In genomic region chr14:20179080-20179479, GRCm38 (mm10) we compare ENCODE assay signal across 9 mouse cellular contexts. TPM values are rescaled to one million over a fixed set of nuclear protein-coding genes. Genes with fewer than 3 reads are reported as not detected.
DNase-seq lines count a peak whose midpoint lies in the region; ATAC-seq and TF ChIP-seq lines count a peak whose summit lies in the region.
"Had no signal": no experiment of that assay in that cellular context is flagged by ENCODE, and none has a peak within 500 bp of the region (broad histone marks: within the 10 kb centered on the region; RNA-seq: fewer than 3 reads in every experiment).

No protein-coding gene starts in this region.

- peaks cover 44% of the 10 kb centered on the region for H3K36me3 ChIP-seq in erythroblast, embryonic 14.5 days (ENCODE audit: control insufficient read depth)
- H3K36me3 ChIP-seq in lung, embryonic 16.5 days (ENCODE audit: control insufficient read depth, insufficient read depth, low read length), result no peaks in the 10 kb centered on the region
- H3K36me3 ChIP-seq in myocyte (ENCODE audit: control insufficient read depth, insufficient read depth), result no peaks in the 10 kb centered on the region

- no peaks in the 10 kb centered on the region for H3K9me3 ChIP-seq in erythroblast, embryonic 14.5 days (ENCODE audit: control insufficient read depth, low read length)
- no peaks in the 10 kb centered on the region for H3K9me3 ChIP-seq in lung, embryonic 16.5 days (ENCODE audit: control insufficient read depth, low read length)

- peak overlapping the region; percentile 10 for H3K27ac ChIP-seq in lung, embryonic 16.5 days (ENCODE audit: low read length)

- peak overlapping the region; percentile 81 for H3K4me2 ChIP-seq in lung, embryonic 16.5 days (ENCODE audit: low read depth, low read length)
- peak overlapping the region; percentile 99 for H3K4me2 ChIP-seq in myocyte (ENCODE audit: low read depth)

- 29% methylated on average over 3 of the region's 3 CpGs for WGBS in lung, embryonic 16.5 days

- peak overlapping the region; percentile 95 for H3K4me3 ChIP-seq in erythroblast, embryonic 14.5 days (replicated peaks)
- H3K4me3 ChIP-seq in lung, embryonic 16.5 days (ENCODE audit: low read length), result peak overlapping the region; percentile 62
- peak overlapping the region; percentile 75 for H3K4me3 ChIP-seq in myocyte

- TF ChIP-seq POLR2A in myocyte (IDR thresholded peaks at IDR 0.05; ENCODE audit: insufficient read length, low read depth), result no peak

- ATAC-seq in erythroblast, adult 5-6 weeks (replicated peaks; ENCODE audit: low FRiP score, poor library complexity, severe bottlenecking), result no peak
- no peak for ATAC-seq in lung, embryonic 16.5 days (ENCODE audit: low read depth)
- 0 out of 2 replicates have a peak, but pooled peaks have one; percentile 18 for ATAC-seq in granulocyte monocyte progenitor cell, adult 5-6 weeks (replicated peaks; ENCODE audit: poor library complexity, severe bottlenecking)

- DNase-seq in lung, postnatal 4 days, result no peak
- no peak for DNase-seq in layer of hippocampus, postnatal 14 days (ENCODE audit: low spot score in 2 of 2)
- DNase-seq in right cerebral cortex, postnatal 36 days (ENCODE audit: low spot score in 2 of 2), result no peak
- DNase-seq: adrenal gland, postnatal 10 days had no signal

- peak overlapping the region; percentile 50; the same call in 1 of the 2 replicates for H3K9ac ChIP-seq in lung, embryonic 16.5 days (ENCODE audit: low read length)

- no peak overlapping the region for H3ac ChIP-seq in myocyte (ENCODE audit: control insufficient read depth, insufficient read length)

- H3K27me3 ChIP-seq in erythroblast, embryonic 14.5 days (ENCODE audit: control insufficient read depth), result no peaks in the 10 kb centered on the region
- no peaks in the 10 kb centered on the region for H3K27me3 ChIP-seq in lung, embryonic 16.5 days (ENCODE audit: control insufficient read depth, insufficient read depth, low read depth, low read length)
- no peaks in the 10 kb centered on the region for H3K27me3 ChIP-seq in myocyte (ENCODE audit: control insufficient read depth, insufficient read depth, insufficient read length)

- H3K4me1 ChIP-seq in erythroblast, embryonic 14.5 days (ENCODE audit: control insufficient read depth), result peaks cover 74% of the 10 kb centered on the region
- H3K4me1 ChIP-seq in lung, embryonic 16.5 days (replicated peaks; ENCODE audit: control insufficient read depth, insufficient read depth, low read length), result peaks cover 36% of the 10 kb centered on the region

- H3K79me2 ChIP-seq in myocyte (ENCODE audit: control insufficient read depth, insufficient read depth), result peaks cover 54% of the 10 kb centered on the region

TF ChIP-seq in myocyte, 11 proteins besides CTCF, POLR2A, EP300 and RAD21:
- TF ChIP-seq MYOD1 (IDR thresholded peaks at IDR 0.05; ENCODE audit: control insufficient read depth in 1 of 3, insufficient read length in 2 of 3, low read depth in 2 of 3) (no peak), E2F4 (IDR thresholded peaks at IDR 0.05; ENCODE audit: insufficient read depth) (no peak), USF1 (IDR thresholded peaks at IDR 0.05; ENCODE audit: low read depth) (no peak), CEBPB (IDR thresholded peaks at IDR 0.05; ENCODE audit: insufficient read depth, poor library complexity, severe bottlenecking) (no peak), MYOG (IDR thresholded peaks at IDR 0.05; ENCODE audit: control insufficient read depth in 1 of 3, insufficient read depth in 1 of 3, insufficient read length in 2 of 3, low read depth in 2 of 3) (no peak), POLR2AphosphoS2 (IDR thresholded peaks at IDR 0.05; ENCODE audit: insufficient read length, low read depth) (no peak), SRF (IDR thresholded peaks at IDR 0.05; ENCODE audit: control insufficient read depth, insufficient read length, low read depth) (no peak), TCF3 (IDR thresholded peaks at IDR 0.05; ENCODE audit: insufficient read length, low read depth) (no peak), MAX (IDR thresholded peaks at IDR 0.05; ENCODE audit: low read depth) (no peak), TCF12 (IDR thresholded peaks at IDR 0.05; ENCODE audit: insufficient read depth, poor library complexity, severe bottlenecking) (no peak), REST (IDR thresholded peaks at IDR 0.05; ENCODE audit: insufficient read depth, insufficient read length) (no peak)

RNA-seq across cellular contexts. Expression of gene Kcnk5, which starts 2.5 kb away (rescaled TPM):
- polyA plus RNA-seq in erythroblast, embryonic 14.5 days (2012), result 1.6 and 1.9 TPM in 2 replicates
- not detected in 2 replicates for total RNA-seq in erythroblast, adult 5-6 weeks (2015; ENCODE audit: low replicate concordance)
- total RNA-seq in erythroblast, adult 5-6 weeks (2017; ENCODE audit: low replicate concordance), result 0.26 and 2.0 TPM in 2 replicates
- 13.7 and 14.2 TPM in 2 replicates for polyA plus RNA-seq in lung, embryonic 16.5 days (2015; fragmentation: Nextera tagmentation; extraction: Ambion mirVana)
- total RNA-seq in granulocyte monocyte progenitor cell, adult 5-6 weeks (2014; fragmentation: Nextera tagmentation), result 2.0 TPM in 1 of 2 replicates, not detected in the other
- 3.1 and 4.2 TPM in 2 replicates for total RNA-seq in granulocyte monocyte progenitor cell, adult 5-6 weeks (2017)
- polyA plus RNA-seq in myocyte (2012; fragmentation: generic; extraction: Trizol), result 7.2 TPM
- total RNA-seq in layer of hippocampus, postnatal 14 days (2021), result under 1 TPM; 0.39 to 0.41 TPM

RNA-seq across cellular contexts. Expression of gene Saysd1, which starts 40.7 kb away (rescaled TPM):
- 0.13 and 0.26 TPM in 2 replicates for polyA plus RNA-seq in erythroblast, embryonic 14.5 days (2012)
- total RNA-seq in erythroblast, adult 5-6 weeks (2015; ENCODE audit: low replicate concordance), result 1.9 TPM in 1 of 2 replicates, not detected in the other
- not detected in 2 replicates for total RNA-seq in erythroblast, adult 5-6 weeks (2017; ENCODE audit: low replicate concordance)
- polyA plus RNA-seq in lung, embryonic 16.5 days (2015; fragmentation: Nextera tagmentation; extraction: Ambion mirVana), result 12.4 and 13.1 TPM in 2 replicates
- total RNA-seq in granulocyte monocyte progenitor cell, adult 5-6 weeks (2014; fragmentation: Nextera tagmentation), result 2.9 and 4.0 TPM in 2 replicates
- total RNA-seq in granulocyte monocyte progenitor cell, adult 5-6 weeks (2017), result 1.2 and 1.9 TPM in 2 replicates
- 10.5 TPM for polyA plus RNA-seq in myocyte (2012; fragmentation: generic; extraction: Trizol)
- 1 to 10 TPM; 5.2 to 6.6 TPM for total RNA-seq in layer of hippocampus, postnatal 14 days (2021)
